Mouse (Mus musculus) forebrain, embryonic 15.5 days (tissue): Measurements from ENCODE around the gene Nptxr. TPM values are rescaled to one million over a fixed set of nuclear protein-coding genes. Genes with fewer than 3 reads are reported as not detected.

Experiments
- ATAC-seq: fragments of 200-750 bp; cut with Nextera tagmentation; replicated peaks from 2 replicates; pipeline ENCODE4 v1.8.0; 2017; ENCODE audit warnings: mild to moderate bottlenecking, moderate TSS enrichment, moderate library complexity
- H3K27ac ChIP-seq: fragments of 300-500 bp; sonication (generic); replicated peaks from 2 replicates; pipeline ENCODE4 v1.5.1; 2015; ENCODE audit warnings: mild to moderate bottlenecking, inconsistent platforms
- H3K27me3 ChIP-seq: fragments of 300-500 bp; sonication (generic); 2 replicates; pipeline ENCODE4 v1.6.1; 2015; ENCODE audit warnings: inconsistent platforms
- H3K36me3 ChIP-seq: fragments of 300-500 bp; sonication (generic); 2 replicates; pipeline ENCODE4 v1.6.1; 2015; ENCODE audit warnings: mild to moderate bottlenecking, inconsistent platforms
- H3K4me1 ChIP-seq: fragments of 300-500 bp; sonication (generic); 2 replicates; pipeline ENCODE4 v1.6.1; 2015; ENCODE audit warnings: inconsistent platforms
- H3K4me2 ChIP-seq: fragments of 300-500 bp; sonication (generic); replicated peaks from 2 replicates; pipeline ENCODE4 v1.6.1; 2015; ENCODE audit warnings: mild to moderate bottlenecking, inconsistent platforms
- H3K4me3 ChIP-seq: fragments of 300-500 bp; sonication (generic); 2 replicates; pipeline ENCODE4 v1.5.1; 2015; ENCODE audit warnings: mild to moderate bottlenecking, inconsistent platforms
- H3K9ac ChIP-seq: fragments of 300-500 bp; sonication (generic); replicated peaks from 2 replicates; pipeline ENCODE4 v1.6.1; 2015; ENCODE audit warnings: mild to moderate bottlenecking, inconsistent platforms
- H3K9me3 ChIP-seq: fragments of 300-500 bp; sonication (generic); 2 replicates; pipeline ENCODE4 v1.6.1; 2016; ENCODE audit warnings: inconsistent platforms
- WGBS: fragments of 180-500 bp; shearing (Covaris S2); methylation state at CpG from one replicate; pipeline ENCODE4 v1.1.7; 2015; ENCODE audit warnings: mixed read lengths; 5-methylcytosine and 5-hydroxymethylcytosine counted together
- polyA plus RNA-seq: library from polyadenylated mRNA; unstranded; fragments of >200 nt; fragmentation: Nextera tagmentation; extraction: Ambion mirVana; gene quantifications from 2 replicates; pipeline ENCODE4 v1.2.1, GENCODE M21; 2015

The Nptxr gene
- 19.4 and 19.5 TPM in 2 replicates for polyA plus RNA-seq

DNA sequence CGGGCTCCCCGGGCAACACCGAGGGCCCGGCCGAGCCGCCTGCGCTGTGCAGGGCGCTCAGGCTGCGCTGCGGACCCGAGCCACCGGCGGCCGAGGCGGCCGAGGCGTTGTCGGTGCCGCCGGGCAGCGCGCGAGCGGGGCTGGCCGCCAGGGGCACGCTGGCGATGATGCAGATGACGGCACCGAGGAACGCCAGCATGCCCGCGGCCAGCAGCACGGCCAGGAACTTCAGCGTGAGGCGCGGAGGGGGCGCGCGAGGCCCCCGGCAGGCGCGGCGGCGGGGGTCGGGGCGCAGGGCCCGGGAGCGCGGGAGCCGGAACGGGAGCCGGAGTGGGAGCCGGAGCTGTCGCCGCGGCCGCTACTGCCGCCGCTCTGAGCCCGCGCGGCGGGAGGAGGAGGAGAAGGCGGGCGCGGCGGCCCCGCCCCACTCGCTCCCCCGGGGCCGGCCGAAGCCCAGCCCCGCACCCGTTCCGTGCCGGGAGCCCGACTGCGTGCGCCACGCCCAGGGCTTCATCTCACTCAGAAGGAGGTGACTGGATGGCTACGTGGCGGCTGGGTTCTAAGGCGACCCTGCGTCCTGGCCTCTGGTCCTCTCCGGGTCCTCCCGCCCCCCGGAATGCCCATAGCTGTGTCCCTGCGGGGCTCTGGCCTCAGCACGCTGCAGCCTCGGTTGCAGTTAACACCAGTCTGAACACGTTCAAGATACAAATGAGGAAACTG lies at the start of gene Nptxr:
Gene Nptxr (minus strand): TSS at position 415 of the 720 bp plus-strand sequence.
- Histone ChIP-seq H3K36me3 (no peaks in the 10 kb centered on the region), H3K4me3 (peak within 1 kb of the TSS; percentile 62), H3K4me2 (peak within 1 kb of the TSS; percentile 78), H3K27ac (peak within 1 kb of the TSS; percentile 72), H3K9me3 (no peaks in the 10 kb centered on the region), H3K27me3 (peaks cover 49% of the 10 kb centered on the region), H3K4me1 (peaks cover 22% of the 10 kb centered on the region), H3K9ac (peak within 1 kb of the TSS; percentile 63)
- WGBS = under 1% methylated on average over 67 of the region's 91 CpGs
- peak; percentile 78 for ATAC-seq

- no peak overlapping the region for H3K4me3 ChIP-seq
- H3K9ac ChIP-seq = no peak overlapping the region
- H3K4me1 ChIP-seq = no peaks in the 10 kb centered on the region
- no peaks in the 10 kb centered on the region for H3K36me3 ChIP-seq
- H3K27me3 ChIP-seq = no peaks in the 10 kb centered on the region
- 93% methylated on average over 2 of the region's 2 CpGs for WGBS
- no peak for ATAC-seq
- no peak overlapping the region for H3K4me2 ChIP-seq
- no peaks in the 10 kb centered on the region for H3K9me3 ChIP-seq
- no peak overlapping the region for H3K27ac ChIP-seq
Measured at GRCm38 (mm10) chr15:79850143-79850542, 45.6 kb upstream of the Nptxr start.

DNA sequence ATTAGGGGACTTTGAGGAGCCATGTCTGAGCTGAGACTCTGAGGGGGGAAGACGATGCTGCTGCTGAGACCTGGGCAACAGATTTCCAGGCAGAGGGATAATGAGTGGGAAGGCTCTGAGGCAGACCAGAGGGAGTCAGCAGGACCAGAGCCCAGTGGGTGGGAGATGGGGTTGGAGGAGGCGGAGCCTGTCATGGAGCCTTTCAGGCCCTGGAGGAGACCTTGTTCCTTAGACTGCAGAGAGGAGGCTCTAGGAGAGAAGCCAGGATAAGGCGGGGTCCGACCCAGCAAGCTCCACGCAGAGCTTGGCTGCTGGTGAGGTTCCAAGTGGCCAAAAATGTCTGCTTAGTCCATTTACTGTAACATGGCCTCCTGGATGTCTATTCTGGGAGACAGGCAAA lies 42.5 kb upstream of the Nptxr start:
- no peak overlapping the region for H3K9ac ChIP-seq

DNA sequence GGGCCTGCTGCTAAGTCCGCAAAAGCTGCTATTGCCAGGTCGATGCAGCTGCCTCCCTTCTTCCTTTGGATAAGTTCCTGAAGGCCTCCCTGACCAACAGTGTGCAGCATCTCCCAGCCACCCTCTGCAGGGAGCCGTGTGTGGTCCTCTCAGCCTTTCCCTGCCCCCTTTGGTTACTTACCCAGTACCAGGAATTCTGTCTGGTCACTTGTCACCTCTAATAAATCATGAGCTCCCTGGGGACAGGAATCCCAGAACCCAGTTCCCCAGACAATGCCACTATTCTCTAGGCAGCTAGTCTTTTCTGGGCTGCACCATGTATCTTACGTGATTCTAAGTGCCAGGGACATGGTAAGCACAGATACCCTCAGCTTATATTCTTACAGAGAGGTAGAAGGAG lies 41.4 kb upstream of the Nptxr start:
- no peaks in the 10 kb centered on the region for H3K27me3 ChIP-seq
- ATAC-seq = no peak
- H3K4me3 ChIP-seq = no peak overlapping the region
- WGBS = 84% methylated on average over 4 of the region's 4 CpGs
- no peak overlapping the region for H3K4me2 ChIP-seq
- no peaks in the 10 kb centered on the region for H3K36me3 ChIP-seq
- H3K9me3 ChIP-seq = no peaks in the 10 kb centered on the region
- no peaks in the 10 kb centered on the region for H3K4me1 ChIP-seq
- H3K9ac ChIP-seq = no peak overlapping the region
- no peak overlapping the region for H3K27ac ChIP-seq

More for the DNA sequence above, 42.5 kb upstream of the Nptxr start:
- H3K4me3 ChIP-seq = no peak overlapping the region
- WGBS = 22% methylated on average over 5 of the region's 5 CpGs
- H3K27ac ChIP-seq = no peak overlapping the region
- H3K36me3 ChIP-seq = no peaks in the 10 kb centered on the region
- H3K4me2 ChIP-seq = no peak overlapping the region
- H3K4me1 ChIP-seq = no peaks in the 10 kb centered on the region
- no peaks in the 10 kb centered on the region for H3K27me3 ChIP-seq
- ATAC-seq = no peak
- no peaks in the 10 kb centered on the region for H3K9me3 ChIP-seq

GRCm38 (mm10) chr15:79842985-79843384 lies 38.4 kb upstream of the Nptxr start:
- Histone ChIP-seq H3K4me2 (no peak overlapping the region), H3K9me3 (no peaks in the 10 kb centered on the region), H3K4me3 (no peak overlapping the region), H3K4me1 (no peaks in the 10 kb centered on the region), H3K27me3 (no peaks in the 10 kb centered on the region), H3K9ac (no peak overlapping the region), H3K27ac (no peak overlapping the region), H3K36me3 (no peaks in the 10 kb centered on the region)
- ATAC-seq = no peak
- WGBS = 83% methylated on average over 3 of the region's 3 CpGs

DNA sequence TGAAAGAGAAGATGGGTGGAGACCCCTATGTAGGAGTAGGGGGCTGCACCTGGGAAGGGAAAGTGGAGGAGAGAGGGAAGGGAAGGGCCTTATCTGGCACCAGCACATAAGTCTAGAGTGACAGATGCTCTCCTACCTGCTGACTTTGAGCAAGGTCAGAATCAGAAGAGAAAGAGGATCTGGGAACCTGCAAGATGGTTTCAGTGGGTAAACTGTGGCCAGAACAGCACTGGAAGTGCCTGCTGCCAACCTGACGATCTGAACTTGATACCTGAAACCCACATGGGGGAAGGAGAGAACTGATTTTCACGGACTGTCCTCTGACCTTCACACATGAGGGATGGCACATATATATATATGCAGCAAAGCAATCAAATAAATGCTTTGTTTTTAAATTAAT lies 35.7 kb upstream of the Nptxr start:
- Histone ChIP-seq H3K27me3 (no peaks in the 10 kb centered on the region), H3K27ac (no peak overlapping the region), H3K9me3 (no peaks in the 10 kb centered on the region), H3K9ac (no peak overlapping the region), H3K4me2 (no peak overlapping the region), H3K36me3 (no peaks in the 10 kb centered on the region), H3K4me3 (no peak overlapping the region), H3K4me1 (peaks cover 6% of the 10 kb centered on the region)
- 69% methylated on average over 2 of the region's 2 CpGs for WGBS
- no peak for ATAC-seq

DNA sequence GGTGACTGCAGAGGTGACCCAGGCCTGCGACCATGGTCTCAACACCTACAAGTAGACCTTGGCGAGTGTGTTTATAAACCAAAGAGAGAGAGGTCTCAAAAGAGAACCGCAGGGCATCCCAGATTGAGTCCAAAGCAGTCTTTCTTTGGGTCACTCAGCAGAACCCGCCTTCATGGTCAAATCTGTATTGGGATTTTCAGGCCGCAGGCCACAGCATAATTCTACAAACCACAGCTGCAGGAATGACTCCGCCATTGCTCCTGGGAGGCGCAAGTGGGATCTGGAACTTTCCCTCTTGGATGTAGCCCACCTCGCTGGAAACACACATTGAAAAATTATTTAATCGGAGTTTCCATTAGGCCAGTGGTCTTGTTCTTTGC lies 30.3 kb upstream of the Nptxr start:
- Histone ChIP-seq H3K4me2 (peak overlapping the region; percentile 97), H3K9me3 (no peaks in the 10 kb centered on the region), H3K27ac (peak overlapping the region; percentile 98), H3K4me3 (peak overlapping the region; percentile 88), H3K27me3 (no peaks in the 10 kb centered on the region), H3K4me1 (peaks cover 45% of the 10 kb centered on the region), H3K36me3 (0 out of 2 replicates have a peak, but pooled peaks cover 3% of the 10 kb centered on the region), H3K9ac (peak overlapping the region; percentile 50)
- ATAC-seq = no peak
- 42% methylated on average over 9 of the region's 9 CpGs for WGBS

GRCm38 (mm10) chr15:79834130-79834880 lies 29.7 kb upstream of the Nptxr start, which contains the start of the genes Npcd and Cbx6:
TSS of gene Npcd (minus strand) at chr15:79834237.
TSS of gene Cbx6 (minus strand) at chr15:79834688.
- no peaks in the 10 kb centered on the region for H3K27me3 ChIP-seq
- H3K9me3 ChIP-seq = no peaks in the 10 kb centered on the region
- 0 out of 2 replicates have a peak, but pooled peaks cover 3% of the 10 kb centered on the region for H3K36me3 ChIP-seq
- under 1% methylated on average over 58 of the region's 58 CpGs for WGBS
- ATAC-seq = peak; percentile 92
- H3K4me3 ChIP-seq = peak within 1 kb of the TSS; percentile 88
- H3K9ac ChIP-seq = peak within 1 kb of the TSS; percentile 93
- peak within 1 kb of the TSS; percentile 98 for H3K27ac ChIP-seq
- H3K4me2 ChIP-seq = peak within 1 kb of the TSS; percentile 97
- H3K4me1 ChIP-seq = peaks cover 45% of the 10 kb centered on the region

DNA sequence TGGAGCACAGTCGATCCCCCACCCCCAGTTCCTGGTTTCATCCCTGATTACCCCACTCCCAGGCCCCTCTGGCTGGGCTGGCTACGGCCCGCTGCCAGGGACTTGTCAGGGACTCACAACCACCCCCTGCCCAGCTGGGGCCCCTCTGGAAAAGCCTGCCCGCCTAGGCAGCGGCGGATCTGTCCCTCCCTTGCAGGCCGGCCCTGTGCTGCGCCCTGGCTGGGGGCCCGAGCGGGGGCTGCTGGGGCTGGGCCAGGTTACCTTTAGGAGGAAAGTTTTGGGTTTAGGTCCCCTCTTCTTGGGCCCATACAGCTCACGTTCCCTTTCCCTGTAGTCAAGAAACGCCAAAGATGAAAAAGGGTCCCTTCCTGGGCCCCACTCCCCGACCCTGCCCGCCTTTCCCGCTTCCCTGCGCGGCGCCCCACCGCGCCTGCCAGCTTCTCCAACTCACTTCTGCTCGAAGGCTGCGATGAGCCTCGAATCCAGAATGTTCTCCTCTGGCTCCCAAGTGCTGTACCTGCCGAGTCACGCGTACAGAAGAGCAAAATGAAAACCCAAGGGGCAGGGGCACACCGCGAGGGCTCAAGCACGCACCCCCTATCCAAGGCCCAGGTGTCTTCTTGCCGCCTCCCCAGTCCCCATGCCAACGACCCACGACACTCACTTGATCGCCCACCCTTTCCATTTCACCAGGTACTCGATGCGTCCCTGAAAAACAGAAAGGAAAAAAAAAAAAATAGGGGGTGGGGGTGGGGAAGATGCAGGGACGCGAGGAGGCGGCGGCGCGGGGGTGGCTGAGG lies 28.9 kb upstream of the Nptxr start:
- Histone ChIP-seq H3K4me2 (peak overlapping the region; percentile 97), H3K27ac (peak overlapping the region; percentile 98), H3K36me3 (peaks cover 7% of the 10 kb centered on the region; the same call in 1 of the 2 replicates), H3K9ac (peak overlapping the region; percentile 93), H3K4me3 (peak overlapping the region; percentile 88), H3K4me1 (peaks cover 51% of the 10 kb centered on the region), H3K9me3 (no peaks in the 10 kb centered on the region), H3K27me3 (no peaks in the 10 kb centered on the region)
- WGBS = under 1% methylated on average over 41 of the region's 41 CpGs
- peak; percentile 8; the same call in 1 of the 2 replicates for ATAC-seq

- Histone ChIP-seq H3K4me2 (peak overlapping the region; percentile 97), H3K27ac (peak overlapping the region; percentile 98), H3K4me1 (peaks cover 63% of the 10 kb centered on the region), H3K27me3 (no peaks in the 10 kb centered on the region), H3K9me3 (no peaks in the 10 kb centered on the region), H3K9ac (peak overlapping the region; percentile 93), H3K4me3 (peak overlapping the region; percentile 88), H3K36me3 (peaks cover 18% of the 10 kb centered on the region)
- ATAC-seq = no peak
- 19% methylated on average over 18 of the region's 18 CpGs for WGBS
Measured at GRCm38 (mm10) chr15:79832064-79832900, 27.7 kb upstream of the Nptxr start.

DNA sequence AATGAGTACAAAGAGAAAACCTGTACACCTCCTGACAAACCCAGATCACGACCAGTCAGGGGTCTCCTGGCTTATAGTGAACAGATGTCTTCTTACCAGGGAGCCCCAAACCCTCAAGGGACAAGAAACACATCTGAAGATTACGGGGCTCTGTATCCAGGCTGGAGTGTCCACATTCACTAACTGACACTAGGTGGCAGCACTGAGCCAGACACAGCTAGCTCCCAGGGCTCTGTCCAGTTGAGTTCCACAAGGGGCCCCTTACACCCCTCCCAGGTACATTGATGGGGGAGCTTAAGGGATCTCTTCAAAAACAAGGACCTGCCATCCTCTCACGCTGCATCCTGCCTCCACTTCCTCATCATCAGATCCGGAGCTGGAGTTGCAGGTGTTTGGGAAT lies 25.8 kb upstream of the Nptxr start:
- Histone ChIP-seq H3K9me3 (no peaks in the 10 kb centered on the region), H3K36me3 (peaks cover 19% of the 10 kb centered on the region), H3K4me3 (no peak overlapping the region), H3K27me3 (no peaks in the 10 kb centered on the region), H3K4me1 (peaks cover 75% of the 10 kb centered on the region), H3K4me2 (no peak overlapping the region), H3K27ac (peak overlapping the region; percentile 46; the same call in 1 of the 2 replicates), H3K9ac (no peak overlapping the region)
- no peak for ATAC-seq
- 9% methylated on average over 4 of the region's 4 CpGs for WGBS
